Mouse (Mus musculus): ENCODE data around the gene Coq7.

Coq7 gene

DNA sequence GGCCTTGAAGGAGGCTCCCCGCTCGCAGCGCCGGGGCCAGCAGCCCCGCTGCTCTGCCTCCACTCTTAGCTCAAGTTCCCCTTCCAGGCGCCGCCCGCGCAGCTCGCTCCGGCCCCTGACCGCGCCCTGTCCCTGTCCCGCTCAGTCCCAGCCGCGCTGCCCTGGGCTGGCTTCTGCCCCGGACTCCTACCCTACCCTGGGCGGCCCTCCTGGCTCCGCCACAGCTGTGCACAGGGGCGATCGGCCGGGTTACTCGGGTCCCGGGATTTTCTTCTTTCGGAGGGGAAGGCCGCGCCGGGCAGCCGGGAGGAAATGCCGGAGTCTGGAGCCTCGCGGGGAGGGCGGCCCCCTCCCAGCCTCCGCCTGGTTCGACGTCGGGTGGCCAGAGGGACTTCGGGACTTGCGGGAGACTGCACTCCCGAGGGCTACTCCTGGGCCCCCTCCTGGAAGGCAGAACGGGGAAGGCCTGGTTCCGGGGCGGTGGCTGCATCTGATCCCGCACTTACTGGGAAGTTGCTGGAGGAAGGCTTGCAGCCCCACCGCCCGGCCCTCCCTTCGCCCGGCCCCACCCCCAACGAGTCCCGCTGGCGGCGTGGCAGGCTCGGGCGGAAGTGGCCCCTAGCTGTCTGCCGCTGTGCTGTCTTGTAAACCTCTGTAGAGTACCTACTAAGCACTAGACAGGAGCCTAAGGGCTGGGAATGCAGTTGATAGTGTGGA lies 41.6 kb downstream of the Coq7 start, which contains the start of gene Itpripl2:
Itpripl2 (minus strand) TSS at position 545 of the 717 bp plus-strand sequence.
- Histone ChIP-seq H3K4me1 (replicated peaks; ENCODE audit: low read depth, low read length) (peaks cover 25% of the 10 kb centered on the region), H3K27me3 (ENCODE audit: insufficient read depth, low read length) (peaks cover 73% of the 10 kb centered on the region), H3K36me3 (ENCODE audit: insufficient read depth, low read length) (no peaks in the 10 kb centered on the region), H3K4me3 (replicated peaks; ENCODE audit: low read length) (peak within 1 kb of the TSS; percentile 82), H3K9me3 (ENCODE audit: low read length) (no peaks in the 10 kb centered on the region)
- no peak for TF ChIP-seq NANOG (IDR thresholded peaks at IDR 0.05; ENCODE audit: borderline replicate concordance, low read length)
- no peak for TF ChIP-seq CTCF (conservative IDR thresholded peaks at IDR 0.05; ENCODE audit: low read length)
- TF ChIP-seq POU5F1 (IDR thresholded peaks at IDR 0.05; ENCODE audit: borderline replicate concordance, low read length): no peak

DNA sequence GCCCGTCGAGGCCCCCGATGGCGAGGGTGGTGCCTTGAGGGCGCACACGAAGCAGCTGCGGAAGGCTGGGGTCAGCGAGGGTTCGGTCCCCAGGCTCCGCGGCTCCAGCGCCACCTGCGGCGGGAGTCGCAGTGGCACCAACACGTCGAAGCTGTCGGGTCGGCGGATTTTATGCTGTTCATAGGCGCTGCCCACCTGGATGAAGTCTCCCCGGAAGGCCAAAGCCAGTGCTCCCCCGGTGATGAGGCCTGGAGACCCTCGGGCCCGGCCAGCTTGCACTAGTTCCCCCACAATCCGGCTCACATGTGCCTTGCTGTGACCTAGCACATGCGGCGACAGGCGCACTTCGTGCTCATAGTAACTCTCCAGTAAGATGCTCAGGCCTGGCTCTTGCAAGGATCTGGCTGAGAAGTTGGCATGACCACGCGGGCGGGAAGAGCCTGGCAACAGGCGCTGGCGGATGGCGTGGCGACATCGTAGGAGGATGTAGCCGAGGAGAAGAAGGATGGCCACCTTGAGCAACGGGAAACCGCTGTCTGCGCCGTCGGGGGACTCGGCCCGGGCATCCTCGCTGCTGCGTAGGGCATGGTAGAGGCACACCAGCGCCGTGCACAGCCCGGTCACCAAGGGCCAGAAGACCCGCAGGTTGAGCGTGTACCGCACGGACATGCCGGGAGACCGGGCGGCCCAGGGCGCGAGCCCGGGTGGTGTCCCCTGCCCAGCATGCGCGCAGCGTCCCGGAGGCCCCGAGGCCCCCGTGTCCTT lies 42.3 kb downstream of the Coq7 start:
- Histone ChIP-seq H3K4me1 (replicated peaks; ENCODE audit: low read depth, low read length) (peaks cover 27% of the 10 kb centered on the region), H3K9me3 (ENCODE audit: low read length) (no peaks in the 10 kb centered on the region), H3K36me3 (ENCODE audit: insufficient read depth, low read length) (no peaks in the 10 kb centered on the region), H3K27me3 (ENCODE audit: insufficient read depth, low read length) (peaks cover 71% of the 10 kb centered on the region), H3K4me3 (replicated peaks; ENCODE audit: low read length) (peak overlapping the region; percentile 82)
- TF ChIP-seq NANOG (IDR thresholded peaks at IDR 0.05; ENCODE audit: borderline replicate concordance, low read length) (no peak), POU5F1 (IDR thresholded peaks at IDR 0.05; ENCODE audit: borderline replicate concordance, low read length) (no peak), CTCF (conservative IDR thresholded peaks at IDR 0.05; ENCODE audit: low read length) (no peak)

DNA sequence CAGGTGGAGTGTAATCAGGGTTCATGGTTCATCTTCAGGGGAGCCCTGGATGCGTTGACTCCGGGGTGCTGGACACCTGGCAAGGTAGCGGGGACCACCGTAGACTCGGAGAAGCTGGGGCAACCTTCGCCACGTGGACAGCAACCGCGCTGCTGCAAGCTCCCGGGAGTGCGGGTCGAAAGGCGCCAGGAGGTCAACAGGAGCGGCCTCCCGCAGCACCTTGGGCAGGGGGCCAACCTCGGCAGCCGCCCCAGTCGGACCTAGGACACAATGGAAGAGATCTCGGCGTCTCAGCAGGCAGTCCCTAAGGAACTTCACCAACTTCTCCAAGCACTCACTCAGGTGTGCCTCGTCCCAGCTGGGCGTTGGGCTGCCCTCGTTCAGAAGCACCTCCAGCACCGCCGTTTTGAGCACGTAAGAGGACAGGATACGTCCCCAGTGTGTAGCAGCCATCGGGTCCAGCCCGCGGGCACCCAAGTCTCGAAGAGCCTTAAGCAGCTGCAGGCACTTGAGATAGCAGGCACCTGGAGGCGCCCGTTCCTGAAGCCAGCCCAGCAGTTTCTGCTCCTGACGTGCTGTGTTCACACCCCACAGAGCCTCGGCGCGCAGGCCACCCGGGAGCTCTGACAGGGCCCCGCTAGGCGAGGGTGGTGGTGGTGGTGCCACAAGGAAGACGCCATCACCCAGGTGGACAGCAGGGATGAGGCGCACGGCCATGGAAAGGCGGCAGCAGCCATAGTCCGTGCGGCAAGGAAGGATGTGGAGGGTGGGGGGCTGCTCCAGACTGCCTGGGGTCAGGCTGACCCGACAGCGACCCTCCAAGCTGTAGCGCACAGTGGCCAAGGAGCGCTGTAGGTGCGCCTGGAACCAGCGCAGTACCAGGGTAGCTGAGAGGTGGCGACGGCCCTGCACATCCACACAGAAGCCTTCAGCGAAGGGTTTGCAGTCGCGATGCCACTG lies 43.2 kb downstream of the Coq7 start:
- no peak for TF ChIP-seq CTCF (conservative IDR thresholded peaks at IDR 0.05; ENCODE audit: low read length)
- TF ChIP-seq POU5F1 (IDR thresholded peaks at IDR 0.05; ENCODE audit: borderline replicate concordance, low read length): no peak
- TF ChIP-seq NANOG (IDR thresholded peaks at IDR 0.05; ENCODE audit: borderline replicate concordance, low read length): no peak
- no peaks in the 10 kb centered on the region for H3K9me3 ChIP-seq (ENCODE audit: low read length)
- H3K27me3 ChIP-seq (ENCODE audit: insufficient read depth, low read length): peaks cover 67% of the 10 kb centered on the region
- H3K4me3 ChIP-seq (replicated peaks; ENCODE audit: low read length): peak overlapping the region; percentile 82
- peaks cover 27% of the 10 kb centered on the region for H3K4me1 ChIP-seq (replicated peaks; ENCODE audit: low read depth, low read length)
- H3K36me3 ChIP-seq (ENCODE audit: insufficient read depth, low read length): no peaks in the 10 kb centered on the region

DNA sequence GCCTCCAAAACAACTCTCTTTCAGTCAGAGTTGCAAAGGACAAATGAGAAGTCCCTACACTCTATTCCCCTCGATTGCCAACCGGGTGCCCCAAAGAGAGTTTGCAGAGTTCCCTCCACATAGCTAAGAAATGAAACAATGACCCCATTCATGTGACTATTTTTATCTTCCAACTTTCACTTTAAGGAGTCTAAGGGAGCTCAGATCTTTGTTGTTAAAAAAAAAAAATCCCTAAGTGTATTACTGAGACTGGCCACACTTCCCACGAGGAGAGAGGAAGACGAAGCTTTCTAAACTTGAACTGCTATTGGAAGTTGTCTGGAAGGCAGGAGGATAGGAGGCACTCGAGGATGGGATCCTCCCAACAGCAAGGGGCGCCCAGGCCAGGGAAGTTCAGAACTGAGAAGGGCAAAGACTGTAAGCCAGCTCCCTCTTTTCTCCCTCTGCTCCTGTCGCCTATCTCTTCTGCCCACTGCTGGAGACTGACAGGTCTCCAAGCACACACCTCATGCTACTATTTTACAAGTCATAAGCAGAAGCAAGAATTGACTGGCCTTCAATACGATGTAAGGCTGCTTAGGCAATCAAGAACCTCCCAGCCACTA lies 45.0 kb downstream of the Coq7 start:
- Histone ChIP-seq H3K9me3 (ENCODE audit: low read length) (no peaks in the 10 kb centered on the region), H3K36me3 (ENCODE audit: insufficient read depth, low read length) (no peaks in the 10 kb centered on the region), H3K4me3 (replicated peaks; ENCODE audit: low read length) (no peak overlapping the region), H3K27me3 (ENCODE audit: insufficient read depth, low read length) (peaks cover 55% of the 10 kb centered on the region), H3K4me1 (replicated peaks; ENCODE audit: low read depth, low read length) (peaks cover 27% of the 10 kb centered on the region)
- no peak for TF ChIP-seq NANOG (IDR thresholded peaks at IDR 0.05; ENCODE audit: borderline replicate concordance, low read length)
- no peak for TF ChIP-seq POU5F1 (IDR thresholded peaks at IDR 0.05; ENCODE audit: borderline replicate concordance, low read length)
- TF ChIP-seq CTCF (conservative IDR thresholded peaks at IDR 0.05; ENCODE audit: low read length): no peak

DNA sequence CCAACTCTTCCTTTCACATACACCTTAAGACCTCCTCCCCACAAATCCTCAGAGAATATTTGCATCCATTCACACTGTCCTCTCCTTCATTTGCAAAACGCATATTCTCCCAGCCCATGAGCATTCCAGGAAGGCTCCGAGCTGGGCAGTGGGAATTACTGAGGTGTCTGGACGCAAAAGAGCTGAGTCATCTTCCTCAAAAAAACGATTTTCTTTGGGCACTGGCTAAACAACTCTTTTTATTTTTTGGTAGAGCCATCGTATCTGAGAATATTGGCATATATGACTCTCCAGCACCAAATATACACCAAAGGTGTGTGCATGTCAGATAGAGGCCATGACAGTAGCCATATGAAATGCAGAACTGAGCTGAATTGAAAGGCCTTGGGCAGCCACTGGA lies 46.2 kb downstream of the Coq7 start:
- Histone ChIP-seq H3K9me3 (ENCODE audit: low read length) (no peaks in the 10 kb centered on the region), H3K4me3 (replicated peaks; ENCODE audit: low read length) (no peak overlapping the region), H3K4me1 (replicated peaks; ENCODE audit: low read depth, low read length) (peaks cover 24% of the 10 kb centered on the region), H3K36me3 (ENCODE audit: insufficient read depth, low read length) (no peaks in the 10 kb centered on the region), H3K27me3 (ENCODE audit: insufficient read depth, low read length) (peaks cover 48% of the 10 kb centered on the region)
- TF ChIP-seq CTCF (conservative IDR thresholded peaks at IDR 0.05; ENCODE audit: low read length): no peak
- TF ChIP-seq POU5F1 (IDR thresholded peaks at IDR 0.05; ENCODE audit: borderline replicate concordance, low read length): no peak
- TF ChIP-seq NANOG (IDR thresholded peaks at IDR 0.05; ENCODE audit: borderline replicate concordance, low read length): no peak

DNA sequence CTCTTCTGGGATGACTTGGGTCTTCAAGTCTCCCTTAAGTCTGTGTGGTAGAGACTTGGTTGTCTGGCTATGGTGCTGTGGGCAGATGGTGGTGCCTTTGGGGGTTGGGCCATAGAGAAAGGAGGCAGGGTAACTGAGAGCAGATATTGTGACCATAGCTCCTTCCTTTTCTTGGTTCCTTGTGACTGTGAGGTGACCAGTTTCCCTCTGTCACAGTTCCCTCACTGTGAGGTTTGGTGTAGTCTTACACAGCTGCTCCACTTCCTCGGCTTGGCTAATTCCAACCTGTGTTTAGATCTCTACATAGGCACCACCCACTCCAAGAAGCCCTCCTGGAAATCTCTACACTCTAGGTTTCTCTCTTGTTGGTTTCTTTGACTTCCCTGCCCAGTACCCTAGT lies 49.2 kb downstream of the Coq7 start:
- Histone ChIP-seq H3K36me3 (ENCODE audit: insufficient read depth, low read length) (no peaks in the 10 kb centered on the region), H3K4me3 (replicated peaks; ENCODE audit: low read length) (no peak overlapping the region), H3K27me3 (ENCODE audit: insufficient read depth, low read length) (peaks cover 19% of the 10 kb centered on the region), H3K9me3 (ENCODE audit: low read length) (no peaks in the 10 kb centered on the region), H3K4me1 (replicated peaks; ENCODE audit: low read depth, low read length) (peaks cover 8% of the 10 kb centered on the region; the same call in 1 of the 2 replicates)
- TF ChIP-seq NANOG (IDR thresholded peaks at IDR 0.05; ENCODE audit: borderline replicate concordance, low read length): no peak
- TF ChIP-seq POU5F1 (IDR thresholded peaks at IDR 0.05; ENCODE audit: borderline replicate concordance, low read length): no peak
- no peak for TF ChIP-seq CTCF (conservative IDR thresholded peaks at IDR 0.05; ENCODE audit: low read length)

DNA sequence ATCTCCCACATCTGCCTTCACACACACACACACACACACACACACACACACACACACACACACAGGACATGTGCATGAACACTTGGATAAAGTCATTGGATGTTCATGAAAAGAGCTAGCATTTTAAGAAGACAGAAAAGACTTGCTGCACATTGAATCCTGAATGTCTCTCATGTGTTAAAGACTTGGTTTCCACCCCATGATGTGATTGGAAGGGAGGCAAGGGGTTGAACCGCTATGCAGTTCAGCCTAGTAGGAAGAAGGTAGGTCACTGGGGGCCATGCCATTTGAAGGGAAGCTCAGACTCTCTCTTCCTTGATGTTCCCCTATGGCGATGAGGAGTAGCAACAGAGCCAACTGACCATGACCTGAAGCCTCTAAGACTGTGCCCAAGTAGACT lies 51.2 kb downstream of the Coq7 start:
- H3K27me3 ChIP-seq (ENCODE audit: insufficient read depth, low read length): peaks cover 4% of the 10 kb centered on the region; the same call in 1 of the 2 replicates
- peaks cover 7% of the 10 kb centered on the region; the same call in 1 of the 2 replicates for H3K4me1 ChIP-seq (replicated peaks; ENCODE audit: low read depth, low read length)
- H3K36me3 ChIP-seq (ENCODE audit: insufficient read depth, low read length): no peaks in the 10 kb centered on the region
- no peak overlapping the region for H3K4me3 ChIP-seq (replicated peaks; ENCODE audit: low read length)
- TF ChIP-seq POU5F1 (IDR thresholded peaks at IDR 0.05; ENCODE audit: borderline replicate concordance, low read length) (no peak), CTCF (conservative IDR thresholded peaks at IDR 0.05; ENCODE audit: low read length) (no peak), NANOG (IDR thresholded peaks at IDR 0.05; ENCODE audit: borderline replicate concordance, low read length) (no peak)
- no peaks in the 10 kb centered on the region for H3K9me3 ChIP-seq (ENCODE audit: low read length)

All from E14TG2a.4 (cell line).